Mouse (Mus musculus): ENCODE results near the gene Kcnj14. TPM values are rescaled to one million over a fixed set of nuclear protein-coding genes. Genes with fewer than 3 reads are reported as not detected.
A peak's percentile ranks its signal among the peaks of the same experiment; 100 is the strongest.

Gene Kcnj14
- total RNA-seq, 1 experiment from 2014 or later = not detected

DNA sequence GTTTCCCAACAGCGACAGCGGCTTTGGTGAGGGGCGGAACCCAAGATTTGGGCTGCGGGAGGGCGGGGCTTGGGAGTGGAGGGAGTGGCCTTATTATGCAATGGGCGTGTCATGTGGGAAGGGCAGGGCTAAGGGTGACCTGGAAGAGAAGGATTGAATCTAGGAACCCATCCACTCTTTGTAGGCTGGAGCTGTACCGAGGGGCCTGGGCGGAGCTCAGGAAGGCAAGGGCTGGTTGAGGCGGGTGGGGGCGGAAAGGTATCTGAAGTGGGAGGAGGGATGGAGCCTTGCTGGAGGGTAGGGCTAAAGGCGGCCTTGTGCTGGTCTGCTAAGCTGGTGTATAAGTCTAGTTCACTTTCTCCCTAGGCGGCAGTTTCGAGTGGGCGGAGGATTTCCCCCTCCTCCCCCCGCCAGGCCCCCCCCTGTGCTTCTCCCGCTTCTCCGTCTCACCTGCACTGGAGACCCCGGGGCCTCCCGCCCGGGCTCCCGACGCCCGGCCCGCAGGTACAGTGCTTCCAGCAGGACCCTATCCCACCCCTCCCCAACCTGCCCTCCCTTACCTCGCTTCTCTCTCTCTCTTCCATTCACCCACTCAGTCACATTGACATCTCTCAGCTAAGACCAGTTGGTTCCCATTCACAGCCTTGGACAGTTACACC is 23.9 kb downstream of the Kcnj14 start:
- peak; percentile 37 for ATAC-seq (replicated peaks; ENCODE audit: insufficient number of reproducible peaks, low FRiP score, low TSS enrichment, poor library complexity, severe bottlenecking)

DNA sequence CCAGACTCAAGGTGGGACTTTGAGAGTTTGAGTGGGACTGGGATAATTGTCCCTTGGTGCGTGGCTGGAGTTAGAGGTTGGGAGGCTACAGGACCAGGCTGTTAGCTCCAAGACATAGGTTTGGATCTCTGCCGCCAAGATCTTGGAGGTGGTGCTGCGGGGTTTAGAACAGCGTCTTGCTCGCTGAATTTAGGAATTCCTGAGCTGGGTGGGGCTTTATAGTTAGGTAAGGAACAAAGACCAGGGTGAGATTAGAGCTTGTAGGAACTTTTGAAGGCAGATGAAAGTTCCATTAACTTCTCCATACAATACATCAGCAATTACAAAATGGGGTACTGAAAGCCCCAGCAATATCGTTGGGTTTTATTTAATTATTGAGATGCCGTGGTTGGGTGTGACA is 24.6 kb downstream of the Kcnj14 start:
- ATAC-seq (replicated peaks; ENCODE audit: insufficient number of reproducible peaks, low FRiP score, low TSS enrichment, poor library complexity, severe bottlenecking) = no peak

DNA sequence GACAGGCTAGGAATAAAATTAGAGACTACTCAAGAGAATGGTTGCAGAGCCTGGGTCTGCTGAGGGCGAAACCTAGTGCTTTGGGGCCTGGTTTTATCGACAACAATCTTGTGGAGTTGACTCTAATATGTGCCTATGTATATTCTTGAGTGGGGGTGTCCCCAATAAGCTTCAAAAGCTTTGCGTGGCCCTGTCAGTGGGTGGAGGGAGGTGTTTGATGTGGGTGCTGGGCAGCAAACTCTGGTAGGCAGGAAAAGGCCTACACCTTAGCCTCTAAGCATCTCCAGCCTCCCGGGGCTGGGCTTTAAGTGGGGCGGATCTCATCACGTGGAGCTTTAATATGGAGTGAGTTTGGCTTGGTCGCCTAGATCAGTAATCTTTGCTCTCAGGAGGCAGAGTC is 25.7 kb downstream of the Kcnj14 start:
- ATAC-seq (replicated peaks; ENCODE audit: insufficient number of reproducible peaks, low FRiP score, low TSS enrichment, poor library complexity, severe bottlenecking) = no peak

DNA sequence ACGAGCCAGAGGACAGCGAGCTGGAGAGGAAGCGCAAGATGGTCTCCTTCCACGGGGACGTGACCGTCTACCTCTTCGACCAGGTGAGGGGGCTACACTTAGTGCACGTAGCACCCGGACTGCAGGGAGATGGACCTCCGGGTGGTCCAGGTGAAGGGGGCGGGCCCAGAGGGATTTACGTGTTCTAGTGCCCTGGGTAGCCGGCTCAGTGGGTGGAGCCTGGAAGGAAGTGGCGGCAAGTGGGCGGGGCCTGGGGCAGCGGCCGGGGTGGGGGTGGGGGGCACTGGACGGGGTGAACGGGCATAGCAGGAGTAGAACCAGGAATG is 26.1 kb downstream of the Kcnj14 start:
- no peak for ATAC-seq (replicated peaks; ENCODE audit: insufficient number of reproducible peaks, low FRiP score, low TSS enrichment, poor library complexity, severe bottlenecking)

DNA sequence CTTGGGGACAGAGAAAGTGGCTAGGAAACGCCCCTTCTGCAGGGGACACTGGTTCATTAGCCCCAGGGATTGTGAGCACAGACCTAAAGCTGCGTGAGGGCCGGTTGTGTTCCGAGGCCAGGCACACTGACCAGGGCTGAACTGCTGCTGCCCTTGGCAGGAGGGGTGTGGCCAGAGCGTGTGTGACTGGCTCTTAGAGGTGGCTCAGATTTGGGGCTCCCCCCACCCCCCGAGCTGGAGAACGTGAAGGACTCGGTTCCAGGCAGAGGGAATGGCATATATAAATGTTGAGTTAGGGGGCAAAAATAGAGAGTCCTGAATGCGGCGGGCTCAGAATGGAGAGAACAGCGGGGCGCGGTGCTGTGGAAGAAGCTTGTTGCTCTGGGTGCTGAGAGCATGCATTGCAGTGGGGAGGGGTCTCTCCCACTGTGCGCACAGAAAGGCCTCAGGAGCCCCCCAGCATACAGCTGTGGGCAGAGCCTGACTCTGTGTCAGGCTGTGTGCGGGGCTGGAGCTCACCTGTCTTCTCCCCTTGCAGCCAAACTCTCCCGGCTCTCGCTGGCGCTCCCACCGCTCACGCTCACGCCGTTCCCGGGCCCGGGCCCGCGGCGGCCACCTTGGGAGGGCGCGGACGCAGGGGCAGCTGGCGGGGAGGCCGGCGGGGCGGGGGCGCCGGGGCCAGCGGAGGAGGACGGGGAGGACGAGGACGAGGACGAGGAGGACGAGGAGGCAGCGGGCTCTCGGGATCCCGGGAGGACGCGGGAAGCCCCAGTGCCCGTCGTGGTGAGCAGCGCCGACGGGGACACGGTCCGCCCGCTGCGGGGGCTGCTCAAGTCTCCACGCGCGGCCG is 26.7 kb downstream of the Kcnj14 start:
- ATAC-seq (replicated peaks; ENCODE audit: insufficient number of reproducible peaks, low FRiP score, low TSS enrichment, poor library complexity, severe bottlenecking) = no peak

DNA sequence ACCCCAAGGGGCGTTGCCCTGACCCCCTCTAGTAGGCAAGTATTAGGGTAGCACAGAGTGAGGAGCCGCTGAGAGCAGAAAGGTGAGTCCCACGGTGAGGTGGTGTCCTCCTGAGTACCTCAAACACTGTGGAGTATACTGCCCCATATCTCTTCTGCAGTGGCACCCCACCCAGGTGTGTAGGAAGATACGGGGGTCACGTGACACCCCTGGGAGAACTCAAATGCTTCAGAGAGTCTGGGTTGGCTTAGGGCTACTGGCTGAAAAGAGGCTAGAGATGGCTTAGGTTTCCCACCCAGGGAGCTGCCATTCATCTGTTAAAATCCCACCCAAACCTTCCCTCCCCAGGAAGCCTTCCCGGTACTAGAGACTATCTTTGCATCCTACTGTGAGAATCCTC is 27.6 kb downstream of the Kcnj14 start:
- no peak for ATAC-seq (replicated peaks; ENCODE audit: insufficient number of reproducible peaks, low FRiP score, low TSS enrichment, poor library complexity, severe bottlenecking)

DNA sequence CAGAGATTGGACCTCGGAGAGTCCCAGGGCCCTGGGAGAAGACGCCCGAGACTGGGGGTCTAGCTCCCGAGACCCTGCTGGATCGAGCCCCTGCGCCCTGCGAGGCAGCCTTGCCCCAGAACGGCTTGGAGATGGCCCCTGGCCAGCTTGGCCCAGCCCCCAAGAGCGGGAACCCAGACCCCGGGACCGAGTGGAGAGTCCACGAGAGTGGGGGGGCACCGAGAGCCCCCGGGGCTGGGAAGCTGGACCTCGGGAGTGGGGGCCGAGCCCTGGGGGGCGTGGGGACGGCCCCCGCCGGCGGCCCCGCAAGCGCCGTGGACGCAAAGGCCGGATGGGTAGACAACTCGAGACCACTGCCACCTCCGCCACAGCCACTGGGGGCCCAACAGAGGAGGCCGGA is 29.6 kb downstream of the Kcnj14 start:
- ATAC-seq (replicated peaks; ENCODE audit: insufficient number of reproducible peaks, low FRiP score, low TSS enrichment, poor library complexity, severe bottlenecking) = no peak

DNA sequence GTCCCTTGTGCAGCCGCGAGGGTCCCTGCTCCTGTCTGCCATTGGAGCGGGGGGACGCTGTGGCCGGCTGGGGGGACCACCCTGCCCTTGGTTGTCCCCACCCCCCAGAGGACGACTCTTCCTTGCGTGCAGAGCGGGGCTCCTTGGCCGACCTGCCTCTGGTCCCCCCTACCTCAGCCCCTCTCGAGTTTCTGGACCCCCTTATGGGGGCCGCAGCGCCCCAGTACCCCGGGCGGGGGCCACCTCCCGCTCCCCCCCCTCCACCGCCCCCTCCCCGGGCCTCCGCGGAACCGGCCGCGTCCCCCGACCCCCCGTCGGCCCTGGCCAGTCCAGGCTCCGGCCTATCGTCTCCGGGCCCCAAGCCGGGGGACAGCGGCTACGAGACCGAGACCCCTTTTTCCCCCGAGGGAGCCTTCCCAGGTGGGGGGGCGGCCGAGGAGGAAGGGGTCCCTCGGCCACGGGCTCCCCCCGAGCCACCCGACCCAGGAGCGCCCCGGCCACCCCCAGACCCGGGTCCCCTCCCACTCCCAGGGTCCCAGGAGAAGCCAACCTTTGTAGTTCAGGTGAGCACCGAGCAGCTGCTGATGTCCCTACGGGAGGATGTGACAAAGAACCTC is 30.5 kb downstream of the Kcnj14 start:
- ATAC-seq (replicated peaks; ENCODE audit: insufficient number of reproducible peaks, low FRiP score, low TSS enrichment, poor library complexity, severe bottlenecking) = no peak

DNA sequence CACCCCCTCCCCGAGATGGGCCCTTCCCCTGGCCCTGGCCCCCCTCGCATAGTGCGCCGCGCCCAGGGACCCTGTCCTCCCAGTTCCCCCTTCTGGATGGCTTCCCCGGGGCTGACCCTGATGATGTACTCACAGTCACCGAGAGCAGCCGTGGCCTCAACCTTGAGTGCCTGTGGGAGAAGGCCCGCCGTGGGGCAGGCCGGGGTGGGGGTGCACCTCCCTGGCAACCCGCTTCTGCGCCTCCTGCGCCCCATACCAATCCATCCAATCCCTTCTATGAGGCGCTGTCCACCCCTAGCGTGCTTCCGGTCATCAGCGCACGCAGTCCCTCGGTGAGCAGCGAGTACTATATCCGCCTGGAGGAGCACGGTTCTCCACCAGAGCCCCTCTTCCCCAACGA is 31.3 kb downstream of the Kcnj14 start:
- no peak for ATAC-seq (replicated peaks; ENCODE audit: insufficient number of reproducible peaks, low FRiP score, low TSS enrichment, poor library complexity, severe bottlenecking)

DNA sequence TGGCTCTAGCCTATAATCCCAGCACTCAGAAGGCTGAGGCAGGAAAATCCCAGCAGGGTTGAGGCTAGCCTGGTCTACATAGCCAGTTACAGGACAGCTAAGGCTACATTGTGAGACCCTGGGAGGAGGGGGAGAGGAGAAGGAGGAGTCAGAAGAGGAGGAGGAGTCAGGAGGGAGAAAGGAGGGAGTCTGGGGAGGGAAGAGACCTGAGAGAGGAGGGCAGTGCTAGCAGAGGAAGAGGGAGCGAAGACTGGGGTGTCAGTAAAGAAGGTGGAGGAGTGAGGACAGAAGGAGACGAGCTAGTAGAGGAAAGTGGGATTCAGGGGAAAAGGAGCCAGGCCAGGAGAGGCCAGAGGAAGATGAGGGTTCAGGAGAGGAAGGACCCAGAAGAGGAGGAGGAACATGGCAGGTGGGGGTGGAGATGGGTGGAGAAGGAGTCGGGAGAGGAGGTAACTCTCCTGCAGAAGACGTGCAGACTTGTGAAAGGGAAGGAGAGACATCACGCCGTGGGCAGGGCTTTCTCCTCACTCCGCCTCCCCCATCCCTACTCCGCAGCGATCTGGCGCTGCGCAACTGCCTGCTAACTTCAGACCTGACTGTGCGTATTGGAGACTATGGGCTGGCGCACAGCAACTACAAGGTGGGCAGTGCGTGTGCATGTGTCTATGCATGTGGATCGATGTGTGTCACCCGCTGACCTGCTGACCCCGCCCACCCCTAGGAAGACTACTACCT is 32.7 kb downstream of the Kcnj14 start:
- ATAC-seq (replicated peaks; ENCODE audit: insufficient number of reproducible peaks, low FRiP score, low TSS enrichment, poor library complexity, severe bottlenecking) = no peak

DNA sequence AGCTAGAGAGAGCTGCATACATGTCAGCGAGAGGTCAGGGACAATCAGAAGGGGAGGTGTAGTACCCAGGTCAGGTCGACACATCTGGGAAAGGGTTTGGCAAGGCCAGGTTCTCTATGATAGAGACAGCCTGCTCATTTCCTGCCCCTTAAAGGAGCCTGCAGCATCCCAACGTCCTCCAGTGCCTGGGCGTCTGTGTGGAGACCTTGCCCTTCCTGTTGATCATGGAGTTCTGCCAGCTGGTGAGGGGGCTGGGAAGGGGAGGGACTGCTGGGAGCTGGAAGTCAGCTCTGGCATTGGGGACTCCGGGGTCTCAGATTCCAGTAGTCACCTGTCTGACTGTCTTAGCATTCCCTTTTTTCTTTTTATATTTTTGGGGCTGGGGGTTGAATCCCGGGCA is 33.9 kb downstream of the Kcnj14 start:
- no peak for ATAC-seq (replicated peaks; ENCODE audit: insufficient number of reproducible peaks, low FRiP score, low TSS enrichment, poor library complexity, severe bottlenecking)

DNA sequence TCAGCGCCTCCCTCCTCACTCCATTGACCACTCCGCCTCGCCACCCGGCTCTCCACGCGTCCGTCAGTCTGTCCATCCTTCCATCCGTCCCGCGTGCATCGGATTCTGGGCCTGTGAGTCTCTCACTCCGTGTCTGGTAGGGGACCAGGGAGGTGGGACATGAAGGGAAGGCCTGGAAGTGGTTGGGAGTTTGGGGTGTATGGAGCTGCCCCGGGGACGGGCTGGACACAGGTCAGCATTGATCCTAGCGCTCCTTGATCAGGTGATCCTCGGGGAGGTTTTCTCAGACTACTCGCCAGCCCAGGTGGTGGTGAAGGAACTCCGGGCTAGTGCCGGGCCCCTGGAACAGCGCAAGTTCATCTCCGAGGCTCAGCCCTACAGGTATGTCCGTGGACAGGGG is 36.9 kb downstream of the Kcnj14 start:
- ATAC-seq (replicated peaks; ENCODE audit: insufficient number of reproducible peaks, low FRiP score, low TSS enrichment, poor library complexity, severe bottlenecking) = no peak

DNA sequence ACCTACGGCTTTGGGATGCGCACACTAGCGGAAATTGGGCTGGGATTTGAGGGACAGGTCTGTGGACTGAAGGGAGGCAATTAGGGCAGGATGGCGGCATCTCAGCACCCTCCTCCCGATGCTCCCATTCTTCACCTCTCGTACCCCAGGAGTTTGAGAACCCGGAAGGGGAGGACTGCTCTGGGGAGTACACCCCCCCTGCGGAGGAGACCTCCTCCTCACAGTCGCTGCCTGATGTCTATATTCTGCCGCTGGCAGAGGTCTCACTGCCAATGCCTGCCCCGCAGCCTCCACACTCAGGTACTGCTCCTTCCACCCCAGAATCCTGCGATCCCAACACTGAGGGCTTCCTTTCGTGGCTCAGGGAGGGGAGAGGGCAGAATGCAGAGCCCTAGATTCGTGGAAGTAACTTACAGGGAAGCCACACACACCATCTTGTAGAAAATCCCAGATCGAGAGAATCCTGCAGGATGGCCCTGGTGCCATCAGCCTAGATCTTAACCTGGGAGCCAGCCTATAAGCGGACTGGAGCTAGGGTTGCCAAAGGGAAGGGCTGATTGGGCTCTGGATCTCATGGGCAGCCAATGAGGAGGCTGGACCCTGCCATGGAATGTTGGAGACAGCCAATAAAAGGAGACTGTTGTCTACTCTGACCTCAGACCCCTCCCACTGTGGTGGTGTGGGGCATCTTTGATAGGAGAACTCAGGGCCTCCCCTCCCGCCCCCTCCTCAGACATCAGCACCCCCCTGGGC is 37.7 kb downstream of the Kcnj14 start:
- ATAC-seq (replicated peaks; ENCODE audit: insufficient number of reproducible peaks, low FRiP score, low TSS enrichment, poor library complexity, severe bottlenecking) = no peak

DNA sequence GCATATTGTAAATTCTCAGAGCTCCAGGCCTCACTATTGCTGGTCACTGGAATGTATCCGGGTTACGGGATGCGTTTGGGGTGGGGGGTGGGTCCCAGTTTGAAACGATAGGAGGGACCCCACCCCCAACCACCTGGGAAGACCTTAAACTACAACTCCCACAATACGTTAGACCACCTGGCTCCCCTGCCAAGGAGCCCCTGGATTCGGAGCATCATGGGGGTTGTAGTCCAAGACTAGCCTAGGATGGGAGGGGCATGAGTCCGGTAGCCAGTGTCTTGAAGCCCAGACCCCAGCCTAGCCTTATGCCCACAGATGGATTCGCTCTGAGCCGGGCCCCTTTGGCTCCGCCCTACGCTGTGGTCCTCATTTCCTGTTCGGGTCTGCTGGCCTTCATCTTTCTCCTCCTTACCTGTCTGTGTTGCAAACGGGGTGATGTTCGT is 38.4 kb downstream of the Kcnj14 start:
- ATAC-seq (replicated peaks; ENCODE audit: insufficient number of reproducible peaks, low FRiP score, low TSS enrichment, poor library complexity, severe bottlenecking) = no peak

DNA sequence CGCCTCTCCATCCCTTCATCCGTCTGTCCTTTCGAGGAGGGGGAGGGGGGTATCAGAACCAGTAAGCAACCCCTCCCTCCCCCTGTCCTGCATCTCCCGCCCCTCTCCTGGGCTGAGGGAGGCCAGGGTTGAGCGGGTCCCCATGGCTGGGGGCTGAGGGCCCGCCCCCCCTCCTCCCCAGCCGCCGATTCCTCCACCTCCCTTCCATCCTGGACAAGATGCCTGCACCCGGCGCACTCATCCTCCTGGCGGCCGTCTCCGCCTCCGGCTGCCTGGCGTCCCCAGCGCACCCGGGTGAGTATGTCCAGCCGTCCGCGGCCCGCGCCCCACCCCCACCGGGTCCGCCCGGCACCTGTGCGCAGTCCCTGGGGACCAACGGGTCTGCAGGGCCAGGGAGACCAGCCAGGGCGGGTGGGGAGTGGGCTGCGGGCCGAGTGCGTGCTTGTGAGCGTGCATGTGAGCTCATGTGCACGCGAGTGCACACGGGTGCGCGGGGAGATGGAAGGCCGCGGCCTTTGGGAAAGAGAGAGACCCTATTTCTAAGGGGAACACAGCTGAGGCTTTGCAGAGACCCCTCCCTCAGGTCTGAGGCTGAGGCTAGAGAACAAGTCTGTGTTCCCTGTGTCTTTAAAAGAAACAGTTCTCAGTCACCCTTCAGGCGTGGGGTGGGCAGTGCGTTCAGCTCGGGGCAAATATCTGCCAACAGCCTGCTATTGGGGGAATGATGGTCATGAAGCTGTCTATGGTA is 39.0 kb downstream of the Kcnj14 start:
- no peak for ATAC-seq (replicated peaks; ENCODE audit: insufficient number of reproducible peaks, low FRiP score, low TSS enrichment, poor library complexity, severe bottlenecking)

DNA sequence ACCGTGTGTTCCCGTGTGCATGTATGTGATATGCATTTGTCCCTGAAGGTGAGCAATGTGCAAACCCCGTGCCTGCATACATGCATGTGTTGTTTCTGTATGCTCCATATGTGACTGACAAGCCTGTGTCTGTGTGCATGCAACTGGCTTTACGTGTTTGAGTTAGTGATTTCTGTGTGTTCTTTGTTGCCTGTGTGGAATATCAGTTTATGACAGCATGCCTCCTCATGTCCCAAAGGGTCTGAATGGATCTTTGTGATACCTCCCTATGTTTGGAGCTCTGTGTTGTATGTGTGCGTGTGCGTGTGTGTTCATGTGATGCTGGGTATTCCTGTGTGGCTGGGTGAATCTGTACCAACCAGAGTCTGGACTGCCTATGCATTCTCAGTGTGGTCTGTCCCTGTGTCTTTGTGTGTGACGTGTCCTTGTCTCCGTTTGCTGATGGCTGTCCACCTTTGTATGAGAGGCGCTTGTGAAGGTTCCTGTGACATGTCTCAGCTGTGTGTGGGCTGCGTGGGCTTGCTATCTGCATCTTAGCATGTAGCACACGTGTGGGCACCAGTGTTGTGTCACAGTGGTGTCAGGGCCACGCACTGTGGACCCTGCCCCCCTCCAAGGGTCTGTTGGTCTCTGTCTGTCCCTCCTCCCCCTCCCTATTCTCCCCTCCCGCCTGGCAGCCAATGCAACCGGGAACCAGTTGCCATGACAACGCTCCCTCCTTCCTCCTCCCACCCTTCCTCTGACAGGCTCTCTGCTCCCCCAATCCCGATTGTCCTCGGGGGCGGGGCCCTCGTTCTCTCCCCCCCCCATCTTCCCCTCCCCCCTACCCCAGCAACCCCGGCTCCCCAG is 39.8 kb downstream of the Kcnj14 start, which contains the start of gene Sult2b1:
Gene Sult2b1 (minus strand): TSS at position 146 of the 849 bp plus-strand sequence.
- no peak for ATAC-seq (replicated peaks; ENCODE audit: insufficient number of reproducible peaks, low FRiP score, low TSS enrichment, poor library complexity, severe bottlenecking)

DNA sequence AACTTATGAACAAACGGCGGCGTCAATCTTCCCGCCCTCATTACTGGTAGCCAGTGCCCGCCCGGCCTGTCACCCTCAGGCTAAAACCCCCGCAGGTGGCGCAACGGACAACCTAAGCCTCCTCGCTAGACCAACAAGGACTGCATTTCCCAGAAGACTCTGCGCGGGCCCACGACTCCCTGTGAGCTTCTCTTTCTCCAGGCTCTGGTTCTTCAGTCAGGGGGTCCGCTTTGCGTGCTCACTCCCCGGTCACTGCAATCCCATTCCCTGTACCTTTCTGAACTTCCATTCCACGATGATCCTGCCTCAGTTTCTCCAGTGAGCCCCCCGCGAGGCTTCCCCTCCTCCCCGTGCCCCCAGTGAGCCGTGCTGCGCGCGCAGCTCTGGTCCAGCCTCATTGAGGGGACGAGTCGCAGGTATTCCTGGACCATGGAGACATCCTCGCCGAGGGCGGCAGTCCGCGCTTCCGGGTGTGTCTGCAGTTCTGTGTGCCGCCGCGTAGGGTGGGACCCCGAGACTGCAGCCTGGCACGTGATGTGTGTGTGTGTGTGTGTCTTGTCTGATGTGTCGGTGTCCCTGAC is 41.0 kb downstream of the Kcnj14 start, which contains the start of gene Lmtk3:
Gene Lmtk3 (plus strand): TSS at position 228 of the 581 bp plus-strand sequence.
- no peak for ATAC-seq (replicated peaks; ENCODE audit: insufficient number of reproducible peaks, low FRiP score, low TSS enrichment, poor library complexity, severe bottlenecking)

All from monocyte, adult 5-6 weeks (primary cell).